Comparison of ENCODE assay signal across 8 mouse cellular contexts in genomic region chr11:45943891-45944642, GRCm38 (mm10). TPM values are rescaled to one million over a fixed set of nuclear protein-coding genes. Genes with fewer than 3 reads are reported as not detected.
DNase-seq lines count a peak whose midpoint lies in the region; ATAC-seq and TF ChIP-seq lines count a peak whose summit lies in the region.

No protein-coding gene starts in this region.

- peak overlapping the region; percentile 84 for H3K4me2 ChIP-seq in stomach, embryonic 15.5 days

- H3K9ac ChIP-seq in stomach, embryonic 15.5 days, result peak overlapping the region; percentile 73

- H3K4me1 ChIP-seq in embryonic fibroblast, embryonic 13.5 days (ENCODE audit: control insufficient read depth, insufficient read depth, low read length), result peaks cover 5% of the 10 kb centered on the region
- peaks cover 41% of the 10 kb centered on the region for H3K4me1 ChIP-seq in megakaryocyte, embryonic 14.5 days
- peaks cover 6% of the 10 kb centered on the region; the same call in 1 of the 2 replicates for H3K4me1 ChIP-seq in stomach, embryonic 15.5 days

- H3K27ac ChIP-seq in embryonic fibroblast, embryonic 13.5 days (ENCODE audit: insufficient read depth, low read length), result no peak overlapping the region
- H3K27ac ChIP-seq in stomach, embryonic 15.5 days, result peak overlapping the region; percentile 54; the same call in 1 of the 2 replicates

- H3K27me3 ChIP-seq in megakaryocyte, embryonic 14.5 days (replicated peaks), result no peaks in the 10 kb centered on the region
- H3K27me3 ChIP-seq in stomach, embryonic 15.5 days (replicated peaks), result no peaks in the 10 kb centered on the region

- H3K4me3 ChIP-seq in embryonic fibroblast, embryonic 13.5 days (ENCODE audit: insufficient read depth, low read length), result peak overlapping the region; percentile 84
- H3K4me3 ChIP-seq in megakaryocyte, embryonic 14.5 days (replicated peaks), result peak overlapping the region; percentile 99
- H3K4me3 ChIP-seq in stomach, embryonic 15.5 days (replicated peaks), result peak overlapping the region; percentile 88

- DNase-seq in urinary bladder, postnatal 14 days (ENCODE audit: low spot score), result peak; percentile 15
- no peak for DNase-seq in urinary bladder, postnatal 10 days (ENCODE audit: low spot score)
- DNase-seq in adrenal gland, postnatal 25 days, result peak; percentile 43
- no peak for DNase-seq in gastrocnemius, adult 8-10 months (ENCODE audit: low spot score in 2 of 2)

- H3K9me3 ChIP-seq in megakaryocyte, embryonic 14.5 days, result no peaks in the 10 kb centered on the region
- no peaks in the 10 kb centered on the region for H3K9me3 ChIP-seq in stomach, embryonic 15.5 days

- WGBS in stomach, embryonic 15.5 days, result under 1% methylated on average over 49 of the region's 49 CpGs

- TF ChIP-seq CTCF in embryonic fibroblast, embryonic 13.5 days (IDR thresholded peaks at IDR 0.05; ENCODE audit: borderline replicate concordance, insufficient read depth, low read length), result no peak

- ATAC-seq in inflammation-experienced regulatory T-cells, adult 6 months, result peak; percentile 24
- ATAC-seq in stomach, embryonic 15.5 days (ENCODE audit: insufficient read depth, low FRiP score, low read depth), result peak; percentile 40

- no peak for TF ChIP-seq POLR2A in embryonic fibroblast, embryonic 13.5 days (IDR thresholded peaks at IDR 0.05; ENCODE audit: low read depth, low read length)

- H3K36me3 ChIP-seq in megakaryocyte, embryonic 14.5 days (replicated peaks; ENCODE audit: low read length), result peaks cover 42% of the 10 kb centered on the region
- 0 out of 2 replicates have a peak, but pooled peaks cover 6% of the 10 kb centered on the region for H3K36me3 ChIP-seq in stomach, embryonic 15.5 days

RNA-seq across cellular contexts. Expression of gene Lsm11, which starts 0.7 kb away (rescaled TPM):
- total RNA-seq in adrenal gland, postnatal 25 days (2021), result 10.4 and 12.8 TPM in 2 replicates
- polyA plus RNA-seq in embryonic fibroblast, embryonic 13.5 days (2011; ENCODE audit: insufficient read length, low read depth, missing spikeins), result 6.8 and 7.9 TPM in 2 replicates
- polyA plus RNA-seq in inflammation-experienced regulatory T-cells, adult 6 months (2017; shearing (Covaris generic)), result 1 to 10 TPM in 2 of 3 experiments, under 1 TPM in 1; 0.89 to 2.0 (median 1.9) TPM
- polyA plus RNA-seq in megakaryocyte, embryonic 14.5 days (2012; ENCODE audit: insufficient read depth, low replicate concordance), result 16.9 and 61.8 TPM in 2 replicates
- 6.1 and 7.6 TPM in 2 replicates for polyA plus RNA-seq in stomach, embryonic 15.5 days (2015; fragmentation: Nextera tagmentation; extraction: Ambion mirVana)
- total RNA-seq in gastrocnemius, adult 8-10 months (2022), result 1 to 10 TPM; 1.5 to 3.1 (median 1.8) TPM

RNA-seq across cellular contexts. Expression of gene Thg1l, which starts 11.2 kb away (rescaled TPM):
- 20.3 and 21.0 TPM in 2 replicates for total RNA-seq in adrenal gland, postnatal 25 days (2021)
- 16.9 and 18.0 TPM in 2 replicates for polyA plus RNA-seq in embryonic fibroblast, embryonic 13.5 days (2011; ENCODE audit: insufficient read length, low read depth, missing spikeins)
- polyA plus RNA-seq in inflammation-experienced regulatory T-cells, adult 6 months (2017; shearing (Covaris generic)), result 10 to 100 TPM; 10.4 to 13.5 (median 12.0) TPM
- 4.1 TPM in 1 of 2 replicates, not detected in the other for polyA plus RNA-seq in megakaryocyte, embryonic 14.5 days (2012; ENCODE audit: insufficient read depth, low replicate concordance)
- polyA plus RNA-seq in stomach, embryonic 15.5 days (2015; fragmentation: Nextera tagmentation; extraction: Ambion mirVana), result 11.2 and 11.8 TPM in 2 replicates
- 1 to 10 TPM; 2.2 to 3.7 (median 2.6) TPM for total RNA-seq in gastrocnemius, adult 8-10 months (2022)

RNA-seq across cellular contexts. Expression of gene Sox30, which starts 36.0 kb away (rescaled TPM):
- 0.36 and 0.62 TPM in 2 replicates for total RNA-seq in adrenal gland, postnatal 25 days (2021)
- polyA plus RNA-seq in embryonic fibroblast, embryonic 13.5 days (2011; ENCODE audit: insufficient read length, low read depth, missing spikeins), result not detected in 2 replicates
- polyA plus RNA-seq in inflammation-experienced regulatory T-cells, adult 6 months (2017; shearing (Covaris generic)), result under 1 TPM in 1 of 3 experiments, not detected in 2; 0.21 TPM
- polyA plus RNA-seq in megakaryocyte, embryonic 14.5 days (2012; ENCODE audit: insufficient read depth, low replicate concordance), result not detected in 2 replicates
- polyA plus RNA-seq in stomach, embryonic 15.5 days (2015; fragmentation: Nextera tagmentation; extraction: Ambion mirVana), result 0.17 and 0.24 TPM in 2 replicates
- total RNA-seq in gastrocnemius, adult 8-10 months (2022), result not detected

Comparison
In these comparisons a context has a peak if more than half of its experiments do, and no peak if none do; other contexts are left out.
1. DNase-seq: peak in urinary bladder, postnatal 14 days (single experiment) and adrenal gland, postnatal 25 days (single experiment); none in urinary bladder, postnatal 10 days (single experiment) and gastrocnemius, adult 8-10 months (0 of 2).
2. Peak in every context shown above with its lines, with median percentiles within 50 percentile points of each other: H3K4me3 ChIP-seq.